Mouse (Mus musculus): ENCODE results near the gene Slc12a5.

Slc12a5 gene

GRCm38 (mm10) chr2:164947506-164947905 lies 13.1 kb upstream of the Slc12a5 start:
- DNase-seq (ENCODE audit: low spot score): no peak

DNA sequence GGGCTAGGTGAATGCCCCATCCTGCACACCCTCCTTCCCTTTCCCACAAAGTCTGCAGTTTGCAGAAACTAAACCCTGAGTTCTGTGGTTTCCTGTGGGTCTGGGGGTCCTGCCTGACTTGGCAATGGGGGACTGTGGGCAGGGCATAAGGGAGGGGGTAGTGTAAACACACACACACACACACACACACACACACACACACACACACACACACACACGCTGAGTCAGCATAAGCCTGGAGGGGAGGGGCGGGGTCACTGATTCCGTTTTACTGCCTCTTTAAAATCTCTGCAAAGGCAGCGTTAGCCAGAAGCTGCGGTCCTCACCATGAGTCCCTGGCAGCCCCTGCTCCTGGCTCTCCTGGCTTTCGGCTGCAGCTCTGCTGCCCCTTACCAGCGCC lies 12.7 kb upstream of the Slc12a5 start:
- no peak for DNase-seq (ENCODE audit: low spot score)

DNA sequence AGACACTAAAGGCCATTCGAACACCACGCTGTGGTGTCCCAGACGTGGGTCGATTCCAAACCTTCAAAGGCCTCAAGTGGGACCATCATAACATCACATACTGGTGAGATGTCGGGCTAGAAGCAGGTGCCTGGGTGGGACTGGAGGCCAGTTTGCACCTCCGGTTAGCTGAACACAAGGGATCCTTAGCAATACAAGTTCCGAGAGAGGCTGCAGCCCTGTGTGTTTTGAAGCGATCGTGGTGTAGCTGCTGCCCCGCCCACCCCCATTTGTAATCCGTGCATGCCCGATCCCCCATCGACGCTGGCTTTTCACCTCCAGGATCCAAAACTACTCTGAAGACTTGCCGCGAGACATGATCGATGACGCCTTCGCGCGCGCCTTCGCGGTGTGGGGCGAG lies 11.6 kb upstream of the Slc12a5 start:
- DNase-seq (ENCODE audit: low spot score): no peak

GRCm38 (mm10) chr2:164950501-164950900 lies 10.1 kb upstream of the Slc12a5 start:
- DNase-seq (ENCODE audit: low spot score): no peak

GRCm38 (mm10) chr2:164951745-164952144 lies 8.9 kb upstream of the Slc12a5 start:
- no peak for DNase-seq (ENCODE audit: low spot score)

- DNase-seq (ENCODE audit: low spot score): no peak
Measured at GRCm38 (mm10) chr2:164952448-164952847, 8.2 kb upstream of the Slc12a5 start.

- peak; percentile 91 for DNase-seq (ENCODE audit: low spot score)
Measured at GRCm38 (mm10) chr2:164953224-164953623, 7.4 kb upstream of the Slc12a5 start.

DNA sequence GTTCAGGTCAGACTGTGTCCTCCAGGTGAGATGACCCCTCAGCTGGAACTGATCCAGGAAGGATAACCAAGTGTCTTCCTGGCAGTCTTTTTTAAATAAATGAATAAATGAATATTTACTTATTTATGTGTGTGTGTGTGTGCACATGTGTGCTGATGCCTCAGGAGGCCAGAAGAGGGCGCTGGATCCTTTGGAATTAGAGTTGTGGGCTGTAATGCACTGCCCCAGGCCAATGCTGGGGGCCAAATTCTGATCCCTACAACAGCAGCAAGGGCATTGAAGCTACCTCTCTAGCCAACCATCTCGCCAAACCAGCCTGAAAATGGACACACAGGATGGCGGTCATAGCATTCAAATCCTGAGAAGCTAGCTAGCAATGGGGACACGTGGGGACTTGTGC lies 4.9 kb upstream of the Slc12a5 start:
- DNase-seq (ENCODE audit: low spot score): no peak

GRCm38 (mm10) chr2:164956195-164956594 lies 4.4 kb upstream of the Slc12a5 start:
- no peak for DNase-seq (ENCODE audit: low spot score)

DNA sequence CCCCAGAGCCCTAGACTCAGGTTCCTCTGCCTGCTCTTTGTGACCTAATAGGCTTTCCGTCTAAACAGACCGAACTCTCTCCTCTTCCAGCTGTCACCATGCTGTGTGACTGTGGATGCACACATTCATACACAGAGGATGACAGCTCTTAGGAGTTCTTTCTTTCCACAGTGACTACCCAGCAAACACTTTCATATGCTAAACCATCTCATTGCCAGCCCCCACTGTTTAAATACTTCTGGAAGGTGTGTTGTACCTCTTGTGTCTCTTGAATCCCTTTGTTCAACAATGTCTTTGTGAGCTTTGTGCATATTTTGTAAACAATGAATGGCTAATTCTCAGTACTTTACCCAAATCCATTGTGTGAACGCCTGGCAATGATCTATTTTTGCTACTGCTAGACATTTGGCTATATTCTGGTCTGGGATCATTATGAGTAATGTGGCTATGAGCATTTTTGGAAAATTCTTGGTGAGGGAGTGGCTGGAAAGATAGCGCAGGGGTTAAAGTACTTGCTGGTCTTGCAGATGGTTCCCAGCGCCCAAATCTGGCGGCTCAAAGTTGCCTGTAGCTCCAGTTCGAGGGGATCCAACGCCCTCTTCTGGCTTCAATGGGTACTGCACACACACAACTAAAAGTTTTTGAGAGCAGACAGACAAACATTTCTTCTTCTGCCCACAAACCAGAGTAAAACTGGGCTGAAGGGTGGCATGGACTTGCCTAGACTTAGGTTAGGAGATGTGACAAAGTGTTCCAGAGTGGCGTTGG lies 2.9 kb upstream of the Slc12a5 start:
- DNase-seq (ENCODE audit: low spot score): no peak

GRCm38 (mm10) chr2:164961506-164962182 lies 1.0 kb downstream of the Slc12a5 start:
- DNase-seq (ENCODE audit: low spot score): peak; percentile 86

- peak; percentile 51 for DNase-seq (ENCODE audit: low spot score)
Measured at GRCm38 (mm10) chr2:164962183-164962580, 1.6 kb downstream of the Slc12a5 start.

GRCm38 (mm10) chr2:164964242-164964894 lies 3.8 kb downstream of the Slc12a5 start:
- DNase-seq (ENCODE audit: low spot score): no peak

GRCm38 (mm10) chr2:164964981-164965380 lies 4.4 kb downstream of the Slc12a5 start:
- DNase-seq (ENCODE audit: low spot score): no peak

DNA sequence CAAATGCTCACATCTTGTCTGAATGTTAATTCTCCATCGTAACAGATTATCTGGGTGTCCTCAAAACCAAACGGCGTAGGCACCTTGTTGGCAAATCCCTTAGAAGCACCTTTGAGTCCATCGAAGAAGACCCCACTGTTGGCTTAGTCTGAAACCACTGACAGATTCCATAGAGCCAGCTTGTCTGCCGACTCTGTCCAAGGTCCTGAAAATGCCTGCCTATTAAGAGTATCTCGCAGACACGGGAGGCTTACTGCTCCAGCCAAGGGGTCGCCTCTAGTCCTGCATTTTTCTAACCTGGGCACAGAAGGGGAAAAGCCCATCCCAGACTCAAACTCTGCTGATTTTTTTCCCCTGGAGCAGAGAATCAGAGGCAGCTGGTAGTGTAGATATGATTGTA lies 5.8 kb downstream of the Slc12a5 start:
- DNase-seq (ENCODE audit: low spot score): no peak

DNA sequence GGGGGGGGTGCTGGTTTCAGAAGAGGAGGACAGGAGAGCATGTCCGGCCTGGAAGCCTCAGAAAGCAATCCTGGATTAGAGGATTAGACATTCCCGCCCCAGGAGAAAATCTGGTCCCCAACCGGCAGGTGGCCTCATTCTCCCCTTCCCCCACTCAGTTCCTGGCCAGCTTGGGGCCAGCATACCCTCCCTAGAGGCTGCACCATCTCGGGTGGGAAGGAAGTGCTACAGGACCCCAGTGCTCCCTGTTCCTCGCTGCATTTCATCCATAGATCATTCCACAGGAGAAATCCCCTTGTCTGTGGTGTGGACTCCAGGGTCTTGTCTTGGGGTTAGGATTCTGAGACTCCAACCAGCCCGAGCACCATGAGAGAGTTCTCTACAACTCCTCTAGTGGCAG lies 6.6 kb downstream of the Slc12a5 start:
- DNase-seq (ENCODE audit: low spot score): peak; percentile 40

DNA sequence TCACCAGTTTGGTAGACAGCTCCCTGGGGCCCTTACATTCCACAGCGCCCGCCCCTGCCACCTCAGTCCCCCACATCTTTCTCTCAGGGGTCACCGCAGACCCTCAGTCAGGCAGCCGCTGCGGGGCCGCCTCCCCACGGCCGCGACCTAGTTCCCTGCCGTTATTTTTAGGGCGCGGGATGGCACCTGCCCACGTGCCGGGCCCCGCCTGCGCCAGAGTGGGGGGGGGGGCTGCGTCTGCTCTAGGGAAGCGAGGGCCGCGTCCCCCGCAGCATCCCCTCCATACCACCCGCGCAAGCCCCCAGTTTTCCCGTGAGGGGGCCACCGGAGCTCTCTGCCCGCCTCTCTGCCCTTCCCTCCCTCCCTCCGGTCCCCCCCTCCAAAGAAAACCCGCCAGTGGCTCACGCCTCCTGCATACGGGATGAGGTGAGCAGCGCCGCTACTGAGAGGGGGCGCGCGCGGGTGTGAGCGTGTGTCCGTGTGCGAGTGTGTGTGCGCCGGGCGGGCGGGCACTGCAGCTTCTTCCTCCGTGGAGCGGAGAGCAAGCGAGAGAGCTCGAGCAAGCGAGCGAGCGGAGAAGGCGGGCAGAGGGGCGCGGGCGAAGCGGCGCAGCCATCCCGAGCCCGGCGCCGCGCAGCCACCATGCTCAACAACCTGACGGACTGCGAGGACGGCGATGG lies 7.3 kb downstream of the Slc12a5 start:
- peak; percentile 60 for DNase-seq (ENCODE audit: low spot score)

GRCm38 (mm10) chr2:164968451-164968851 lies 7.8 kb downstream of the Slc12a5 start:
- peak; percentile 27 for DNase-seq (ENCODE audit: low spot score)

GRCm38 (mm10) chr2:164969348-164969781 lies 8.8 kb downstream of the Slc12a5 start:
- no peak for DNase-seq (ENCODE audit: low spot score)

GRCm38 (mm10) chr2:164970631-164971196 lies 10.1 kb downstream of the Slc12a5 start:
- DNase-seq (ENCODE audit: low spot score): peak; percentile 86

DNA sequence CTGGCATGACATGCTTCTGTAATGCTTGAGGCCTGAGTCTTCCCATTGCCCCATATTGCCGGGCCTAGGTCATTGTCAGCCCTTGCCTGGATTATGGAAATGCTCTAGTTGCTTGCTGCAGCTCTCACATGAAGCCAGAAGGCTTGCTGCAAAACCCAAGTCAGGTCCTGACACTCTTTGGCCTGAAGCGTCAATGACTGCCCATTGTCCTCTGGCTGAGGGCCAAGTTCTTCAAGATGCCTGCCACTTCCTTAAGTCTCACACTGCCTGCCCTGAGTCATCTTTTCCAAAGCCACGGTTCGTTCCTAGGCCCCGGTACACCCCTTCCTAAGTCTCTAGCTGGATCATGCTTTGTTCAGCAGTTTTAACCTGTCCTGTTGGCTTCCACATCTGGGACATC lies 12.0 kb downstream of the Slc12a5 start:
- DNase-seq (ENCODE audit: low spot score): peak; percentile 80

DNA sequence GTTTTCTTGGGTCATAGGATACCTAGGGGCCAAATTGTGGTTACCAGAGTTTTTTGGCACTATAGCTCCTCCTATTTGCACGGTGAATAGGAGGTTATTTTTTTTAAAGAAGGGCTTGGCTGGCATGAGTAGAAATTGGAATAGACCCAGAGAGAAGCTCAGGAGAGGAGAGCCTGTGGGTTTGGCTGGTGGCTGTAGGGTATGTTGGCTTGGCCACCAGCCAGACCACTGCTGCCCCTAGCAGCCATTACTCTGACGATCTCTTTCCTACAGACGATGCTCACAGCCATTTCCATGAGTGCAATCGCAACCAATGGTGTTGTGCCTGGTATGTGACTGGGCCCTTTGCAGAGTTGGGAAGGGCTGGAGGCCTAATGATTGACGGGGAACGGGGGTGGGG lies 15.0 kb downstream of the Slc12a5 start:
- DNase-seq (ENCODE audit: low spot score): no peak

Measured in MN1 (cell line).